Mouse (Mus musculus): Measurements from ENCODE around the gene 4930544D05Rik. TPM values are rescaled to one million over a fixed set of nuclear protein-coding genes. Genes with fewer than 3 reads are reported as not detected.

4930544D05Rik gene
- total RNA-seq, 2 experiments from 2014 or later = not detected

Other genes starting within 250 kb of the 4930544D05Rik start
- 10 to 100 TPM; 17.9 to 21.1 TPM for gene Pelp1, start 205.8 kb upstream of the 4930544D05Rik start, total RNA-seq (2021)
- gene Arrb2, start 183.2 kb upstream of the 4930544D05Rik start, total RNA-seq (2021) = 10 to 100 TPM in 1 of 2 experiments, 1 to 10 TPM in 1; 9.0 to 11.6 TPM
- gene Med11, start 163.9 kb upstream of the 4930544D05Rik start, total RNA-seq (2021) = 1 to 10 TPM; 7.5 to 8.2 TPM
- 1 to 10 TPM; 2.3 to 2.7 TPM for gene Zmynd15, start 156.4 kb upstream of the 4930544D05Rik start, total RNA-seq (2021)
- gene Cxcl16, start 155.9 kb upstream of the 4930544D05Rik start, total RNA-seq (2021) = 1 to 10 TPM; 8.4 to 9.4 TPM
- gene Tm4sf5, start 110.6 kb upstream of the 4930544D05Rik start, total RNA-seq (2021) = 1 to 10 TPM in 1 of 2 experiments, under 1 TPM in 1; 0.78 to 1.7 TPM
- gene Vmo1, start 101.2 kb upstream of the 4930544D05Rik start, total RNA-seq (2021) = not detected
- gene Gltpd2, start 96.7 kb upstream of the 4930544D05Rik start, total RNA-seq (2021) = not detected
- gene Psmb6, start 90.5 kb upstream of the 4930544D05Rik start, total RNA-seq (2021) = 100 to 1,000 TPM; 227 to 230 TPM
- gene Gm40193, start 82.9 kb upstream of the 4930544D05Rik start, total RNA-seq (2021) = not detected
- 1 to 10 TPM; 6.5 to 7.4 TPM for gene Pld2, start 75.8 kb upstream of the 4930544D05Rik start, total RNA-seq (2021)
- gene Mink1, start 53.0 kb upstream of the 4930544D05Rik start, total RNA-seq (2021) = 10 to 100 TPM; 43.6 to 46.3 TPM
- gene Chrne, start 3.4 kb downstream of the 4930544D05Rik start, total RNA-seq (2021) = not detected
- gene Gp1ba, start 23.3 kb downstream of the 4930544D05Rik start, total RNA-seq (2021) = under 1 TPM; 0.36 to 0.42 TPM
- gene Rnf167, start 31.4 kb downstream of the 4930544D05Rik start, total RNA-seq (2021) = 10 to 100 TPM; 48.0 to 54.0 TPM
- gene Slc25a11, start 31.6 kb downstream of the 4930544D05Rik start, total RNA-seq (2021) = 100 to 1,000 TPM; 550 to 562 TPM
- gene Pfn1, start 38.8 kb downstream of the 4930544D05Rik start, total RNA-seq (2021) = 100 to 1,000 TPM; 290 to 310 TPM
- gene Eno3, start 41.4 kb downstream of the 4930544D05Rik start, total RNA-seq (2021) = 1,000 to 10,000 TPM; 2,028 to 2,111 TPM
- 10 to 100 TPM; 89.8 to 99.5 TPM for gene Spag7, start 53.6 kb downstream of the 4930544D05Rik start, total RNA-seq (2021)
- 10 to 100 TPM; 36.3 to 42.1 TPM for gene Camta2, start 72.3 kb downstream of the 4930544D05Rik start, total RNA-seq (2021)
- 1 to 10 TPM; 6.4 to 8.1 TPM for gene Inca1, start 84.3 kb downstream of the 4930544D05Rik start, total RNA-seq (2021)
- gene Kif1c, start 84.7 kb downstream of the 4930544D05Rik start, total RNA-seq (2021) = 100 to 1,000 TPM; 451 to 452 TPM
- 1 to 10 TPM; 7.7 to 7.8 TPM for gene Zfp3, start 148.4 kb downstream of the 4930544D05Rik start, total RNA-seq (2021)
- under 1 TPM; 0.55 to 0.64 TPM for gene Scimp, start 196.7 kb downstream of the 4930544D05Rik start, total RNA-seq (2021)
- 10 to 100 TPM; 35.8 to 36.8 TPM for gene Rabep1, start 228.9 kb downstream of the 4930544D05Rik start, total RNA-seq (2021)